Mouse (Mus musculus) kidney, embryonic 16.5 days (tissue): ENCODE measurements around the gene Ifih1. TPM values are rescaled to one million over a fixed set of nuclear protein-coding genes. Genes with fewer than 3 reads are reported as not detected.
A peak's percentile ranks its signal among the peaks of the same experiment; 100 is the strongest.

ENCODE experiments used
- ATAC-seq: fragments of 200-750 bp; cut with Nextera tagmentation; 2 replicates; pipeline ENCODE4 v1.8.0; 2017; ENCODE audit warnings: moderate TSS enrichment; ENCODE audit not compliant: low FRiP score, low TSS enrichment
- H3K27ac ChIP-seq: fragments of 300-500 bp; sonication (generic); 2 replicates; pipeline ENCODE4 v1.5.1; 2014; ENCODE audit warnings: low read length
- H3K27me3 ChIP-seq: fragments of 300-500 bp; sonication (generic); 2 replicates; pipeline ENCODE4 v1.6.1; 2014; ENCODE audit warnings: low read length, control low read depth, mixed read lengths; ENCODE audit not compliant: insufficient read depth
- H3K36me3 ChIP-seq: fragments of 300-500 bp; sonication (generic); 2 replicates; pipeline ENCODE4 v1.6.1; 2014; ENCODE audit warnings: low read length, control low read depth, mixed read lengths; ENCODE audit not compliant: insufficient read depth
- H3K4me1 ChIP-seq: fragments of 300-500 bp; sonication (generic); 2 replicates; pipeline ENCODE4 v1.6.1; 2014; ENCODE audit warnings: low read length, control low read depth, mixed read lengths; ENCODE audit not compliant: insufficient read depth
- H3K4me2 ChIP-seq: fragments of 300-500 bp; sonication (generic); replicated peaks from 2 replicates; pipeline ENCODE4 v1.6.1; 2014; ENCODE audit warnings: low read depth, low read length
- H3K4me3 ChIP-seq: fragments of 300-500 bp; sonication (generic); 2 replicates; pipeline ENCODE4 v1.5.1; 2014; ENCODE audit warnings: mild to moderate bottlenecking, low read length
- H3K9ac ChIP-seq: fragments of 300-500 bp; sonication (generic); replicated peaks from 2 replicates; pipeline ENCODE4 v1.6.1; 2014; ENCODE audit warnings: low read length
- H3K9me3 ChIP-seq: fragments of 300-500 bp; sonication (generic); 2 replicates; pipeline ENCODE4 v1.6.1; 2016; ENCODE audit warnings: low read length, control low read depth
- WGBS: fragments of 180-500 bp; shearing (Covaris S2); extraction: QIAGEN DNeasy Blood & Tissue Kit; methylation state at CpG from one replicate; pipeline ENCODE4 v1.1.7; 2014; 5-methylcytosine and 5-hydroxymethylcytosine counted together
- polyA plus RNA-seq: library from polyadenylated mRNA; unstranded; fragments of >200 nt; fragmentation: Nextera tagmentation; extraction: Ambion mirVana; gene quantifications from 2 replicates; pipeline ENCODE4 v1.2.1, GENCODE M21; 2015

Gene Ifih1
- 2.4 and 3.6 TPM in 2 replicates for polyA plus RNA-seq

DNA sequence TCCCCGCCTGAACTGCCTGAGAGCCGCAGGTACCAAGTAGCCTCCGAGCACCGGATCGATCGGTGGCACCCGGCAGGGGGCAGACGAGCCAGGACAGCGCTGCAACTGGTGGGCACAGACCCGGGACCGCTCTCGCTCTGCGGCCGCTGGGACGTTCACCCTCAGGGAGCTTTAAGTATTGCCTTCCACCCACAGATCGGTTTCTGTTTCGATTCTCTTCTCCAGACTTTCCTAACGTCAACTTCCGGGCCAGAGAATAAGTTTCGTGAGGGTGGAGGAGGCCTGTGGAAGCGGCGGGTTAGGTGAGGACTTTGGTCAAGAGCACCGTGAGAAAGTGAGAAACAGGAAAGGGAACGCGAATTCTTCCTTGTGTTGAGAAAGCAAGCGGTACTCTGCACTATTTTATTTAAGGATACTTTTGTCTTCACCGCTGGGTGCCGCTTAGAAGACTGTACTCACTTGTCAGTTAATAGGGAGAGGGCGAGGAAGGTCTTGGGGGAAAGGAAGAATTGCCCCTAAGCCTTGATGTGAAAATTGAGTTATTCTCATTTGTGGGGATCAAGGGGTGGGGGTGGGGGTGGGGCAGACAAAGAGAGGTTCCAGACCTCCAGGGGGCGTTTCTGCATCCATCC is at the start of gene Ifih1:
Ifih1 (minus strand) TSS at position 242 of the 632 bp plus-strand sequence.
- ATAC-seq, result peak; percentile 96
- H3K27me3 ChIP-seq, result no peaks in the 10 kb centered on the region
- H3K4me2 ChIP-seq, result peak within 1 kb of the TSS; percentile 56
- peak within 1 kb of the TSS; percentile 66 for H3K4me3 ChIP-seq
- H3K9me3 ChIP-seq, result no peaks in the 10 kb centered on the region
- peak within 1 kb of the TSS; percentile 64 for H3K9ac ChIP-seq
- H3K4me1 ChIP-seq, result 0 out of 2 replicates have a peak, but pooled peaks cover 5% of the 10 kb centered on the region
- under 1% methylated on average over 30 of the region's 30 CpGs for WGBS
- H3K27ac ChIP-seq, result peak within 1 kb of the TSS; percentile 71
- no peaks in the 10 kb centered on the region for H3K36me3 ChIP-seq

DNA sequence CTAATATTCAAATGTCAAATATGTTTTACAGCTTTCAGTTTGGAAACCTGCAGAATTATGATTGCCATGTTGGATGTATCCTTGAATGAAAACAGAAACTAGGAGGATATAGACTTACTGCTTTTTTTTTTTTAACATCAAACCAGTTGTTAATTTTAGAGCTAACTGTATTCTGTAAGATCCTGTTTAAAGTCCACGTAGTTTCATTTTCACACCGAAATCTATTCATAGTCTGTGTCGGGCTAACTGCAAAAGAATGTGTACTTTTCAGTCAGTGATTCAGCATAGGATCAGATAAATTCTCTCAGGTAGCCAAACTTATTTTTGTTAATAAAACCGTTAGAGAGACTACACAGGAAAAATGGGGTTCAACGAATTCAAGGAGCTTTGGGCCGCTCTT is 39.9 kb upstream of the Ifih1 start:
- H3K4me2 ChIP-seq, result no peak overlapping the region
- H3K27ac ChIP-seq, result no peak overlapping the region
- H3K4me3 ChIP-seq, result no peak overlapping the region
- WGBS, result 88% methylated on average over 6 of the region's 6 CpGs
- H3K27me3 ChIP-seq, result no peaks in the 10 kb centered on the region
- no peaks in the 10 kb centered on the region for H3K36me3 ChIP-seq
- ATAC-seq, result no peak
- no peak overlapping the region for H3K9ac ChIP-seq
- H3K9me3 ChIP-seq, result no peaks in the 10 kb centered on the region
- H3K4me1 ChIP-seq, result no peaks in the 10 kb centered on the region

DNA sequence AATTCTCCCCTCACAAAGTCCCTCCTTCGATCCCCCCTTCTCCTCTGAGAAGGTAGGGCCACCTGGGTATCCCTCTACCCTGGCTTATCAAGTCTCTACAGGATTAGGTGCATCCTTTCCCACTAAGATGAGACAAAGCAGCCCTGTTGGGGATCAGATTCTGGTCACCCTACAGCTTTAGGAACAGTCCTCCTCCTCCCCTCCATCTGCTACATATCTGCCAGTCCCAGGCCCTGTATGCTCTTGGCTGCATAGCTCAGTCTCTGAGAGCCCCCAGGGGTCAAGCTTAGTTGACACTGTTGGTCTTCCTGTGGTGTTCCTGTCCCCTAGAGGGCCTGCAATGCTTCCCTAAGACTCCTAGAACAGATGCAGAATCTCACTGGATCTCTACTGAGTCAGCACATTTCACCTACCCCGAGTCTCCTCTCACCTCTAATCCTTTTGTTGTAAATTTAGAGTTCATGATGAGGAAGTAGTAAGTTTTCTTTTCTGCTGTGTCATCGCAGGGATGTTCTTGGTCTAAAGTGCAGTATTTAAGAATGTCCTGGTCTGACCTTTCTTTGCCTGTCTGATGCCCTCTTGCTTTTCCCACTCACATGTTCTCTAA is 39.0 kb upstream of the Ifih1 start:
- no peaks in the 10 kb centered on the region for H3K36me3 ChIP-seq
- no peak for ATAC-seq

DNA sequence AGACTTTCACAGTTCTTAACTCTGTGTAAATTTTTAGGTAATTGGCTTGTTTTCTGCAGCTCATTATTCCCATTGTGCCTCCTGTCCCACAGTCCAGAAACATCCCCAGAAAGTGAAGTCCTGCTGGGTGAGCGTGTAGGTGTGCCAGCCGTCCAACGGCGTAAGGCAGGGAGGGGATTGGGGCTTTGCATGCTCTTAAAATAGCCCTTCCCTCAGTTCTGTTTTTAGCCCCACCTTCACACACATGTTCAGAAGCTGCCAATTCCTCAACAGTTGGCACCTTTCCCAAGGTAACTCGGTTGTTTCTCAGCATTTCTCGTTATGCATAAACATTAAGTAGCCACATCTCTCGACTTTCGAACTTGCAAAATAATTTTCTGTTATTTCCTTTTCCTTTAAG is 35.6 kb upstream of the Ifih1 start:
- Histone ChIP-seq H3K27ac (no peak overlapping the region), H3K4me1 (no peaks in the 10 kb centered on the region), H3K4me2 (no peak overlapping the region), H3K4me3 (no peak overlapping the region), H3K9me3 (no peaks in the 10 kb centered on the region), H3K9ac (no peak overlapping the region), H3K36me3 (no peaks in the 10 kb centered on the region), H3K27me3 (no peaks in the 10 kb centered on the region)
- 77% methylated on average over 8 of the region's 8 CpGs for WGBS
- ATAC-seq, result no peak

More for the DNA sequence above, 39.0 kb upstream of the Ifih1 start:
- Histone ChIP-seq H3K4me2 (no peak overlapping the region), H3K27ac (no peak overlapping the region), H3K9me3 (no peaks in the 10 kb centered on the region), H3K27me3 (no peaks in the 10 kb centered on the region), H3K9ac (no peak overlapping the region), H3K4me1 (no peaks in the 10 kb centered on the region), H3K4me3 (no peak overlapping the region)
- 35% methylated on average over 3 of the region's 3 CpGs for WGBS

DNA sequence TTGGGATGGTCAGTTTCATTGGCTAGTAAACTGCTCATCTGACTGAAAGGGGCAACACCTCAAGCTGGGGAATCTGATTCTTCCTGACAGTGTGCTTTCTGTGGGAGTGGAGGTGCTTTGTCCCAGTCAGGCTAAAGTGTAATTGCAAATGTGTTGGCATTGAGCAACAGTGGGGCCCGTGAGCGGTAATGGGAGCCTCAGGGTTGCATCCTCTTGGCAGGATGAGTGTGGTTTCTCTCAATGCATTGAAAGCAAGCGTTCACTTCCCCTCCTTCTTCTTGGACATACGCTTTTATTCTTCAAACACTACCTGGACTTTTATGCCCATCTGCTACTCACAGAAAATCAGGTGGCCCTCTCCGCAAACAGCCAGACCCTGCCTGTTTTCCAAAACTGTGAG is 26.7 kb upstream of the Ifih1 start:
- WGBS, result 93% methylated on average over 5 of the region's 5 CpGs
- Histone ChIP-seq H3K27me3 (no peaks in the 10 kb centered on the region), H3K9ac (no peak overlapping the region), H3K4me2 (no peak overlapping the region), H3K36me3 (no peaks in the 10 kb centered on the region), H3K27ac (no peak overlapping the region), H3K4me1 (no peaks in the 10 kb centered on the region), H3K9me3 (no peaks in the 10 kb centered on the region), H3K4me3 (no peak overlapping the region)
- ATAC-seq, result no peak

DNA sequence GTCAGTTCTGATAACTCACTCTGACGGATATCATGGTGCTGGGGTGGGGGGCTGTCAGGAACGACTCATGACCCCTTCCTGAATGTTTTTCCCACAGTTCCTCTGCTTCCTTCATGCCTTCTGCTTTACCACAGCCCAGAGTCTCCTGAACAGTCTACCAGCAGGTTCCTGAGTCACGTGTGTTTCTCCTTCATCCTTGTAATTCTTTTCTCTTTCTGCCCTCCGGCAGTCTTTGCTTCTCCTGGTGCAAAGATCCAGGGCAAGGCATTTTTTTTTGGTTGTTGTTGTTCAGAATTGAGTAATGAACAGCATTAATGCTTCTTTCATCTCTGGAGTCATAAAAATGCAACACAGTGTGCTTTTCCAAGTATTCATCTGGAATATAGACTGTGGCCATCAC is 24.7 kb upstream of the Ifih1 start:
- H3K36me3 ChIP-seq, result no peaks in the 10 kb centered on the region
- ATAC-seq, result no peak
- 72% methylated on average over 4 of the region's 4 CpGs for WGBS
- H3K27me3 ChIP-seq, result no peaks in the 10 kb centered on the region
- no peak overlapping the region for H3K9ac ChIP-seq
- no peaks in the 10 kb centered on the region for H3K4me1 ChIP-seq
- H3K4me2 ChIP-seq, result no peak overlapping the region
- no peak overlapping the region for H3K27ac ChIP-seq
- no peaks in the 10 kb centered on the region for H3K9me3 ChIP-seq
- H3K4me3 ChIP-seq, result no peak overlapping the region

DNA sequence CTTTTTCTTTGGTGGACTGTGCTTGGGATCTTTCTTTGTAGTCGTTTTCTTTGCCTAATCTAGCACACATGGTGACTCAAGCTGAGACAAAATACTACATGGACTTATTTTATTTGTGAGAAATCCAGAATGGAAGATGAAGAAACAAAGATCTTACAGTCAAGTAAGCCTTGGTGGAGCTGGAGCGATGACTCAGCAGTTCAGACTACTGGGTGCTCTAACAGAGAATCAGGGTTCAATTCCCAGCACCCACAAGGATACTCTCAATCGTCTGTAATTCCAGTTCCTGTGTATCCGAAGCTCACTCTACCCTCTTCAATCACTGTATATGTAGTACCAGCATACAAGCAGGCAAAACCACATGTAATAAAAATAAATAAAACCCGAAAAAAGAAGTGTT is 24.2 kb upstream of the Ifih1 start:
- Histone ChIP-seq H3K4me3 (no peak overlapping the region), H3K36me3 (no peaks in the 10 kb centered on the region), H3K4me1 (no peaks in the 10 kb centered on the region), H3K27me3 (no peaks in the 10 kb centered on the region), H3K9me3 (no peaks in the 10 kb centered on the region), H3K9ac (no peak overlapping the region), H3K4me2 (no peak overlapping the region), H3K27ac (no peak overlapping the region)
- no peak for ATAC-seq
- WGBS, result 81% methylated on average over 5 of the region's 5 CpGs

DNA sequence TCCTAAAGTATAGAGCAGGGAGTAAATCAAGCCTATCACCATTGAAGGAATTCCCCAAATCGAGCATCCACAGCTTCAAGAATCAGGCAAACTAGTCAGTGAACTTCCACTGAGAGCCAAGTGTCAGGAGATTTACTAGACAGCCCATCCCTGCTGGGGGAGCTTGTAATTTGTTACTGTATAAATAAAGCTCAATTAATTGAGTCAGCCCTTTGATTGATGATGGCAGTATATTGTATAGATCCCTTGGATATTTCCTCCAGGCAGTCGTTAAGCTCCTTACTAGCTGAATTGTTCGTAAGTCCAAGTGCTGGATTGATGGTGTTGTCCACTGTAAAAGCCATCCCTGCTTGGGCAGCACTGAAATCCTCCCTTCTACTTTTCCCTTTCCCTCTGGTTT is 23.8 kb upstream of the Ifih1 start:
- Histone ChIP-seq H3K27ac (no peak overlapping the region), H3K9me3 (no peaks in the 10 kb centered on the region), H3K36me3 (no peaks in the 10 kb centered on the region), H3K27me3 (no peaks in the 10 kb centered on the region), H3K4me2 (no peak overlapping the region), H3K4me3 (no peak overlapping the region), H3K4me1 (no peaks in the 10 kb centered on the region), H3K9ac (no peak overlapping the region)
- ATAC-seq, result peak; percentile 39; the same call in 1 of the 2 replicates
- 34% methylated on average over 3 of the region's 3 CpGs for WGBS

DNA sequence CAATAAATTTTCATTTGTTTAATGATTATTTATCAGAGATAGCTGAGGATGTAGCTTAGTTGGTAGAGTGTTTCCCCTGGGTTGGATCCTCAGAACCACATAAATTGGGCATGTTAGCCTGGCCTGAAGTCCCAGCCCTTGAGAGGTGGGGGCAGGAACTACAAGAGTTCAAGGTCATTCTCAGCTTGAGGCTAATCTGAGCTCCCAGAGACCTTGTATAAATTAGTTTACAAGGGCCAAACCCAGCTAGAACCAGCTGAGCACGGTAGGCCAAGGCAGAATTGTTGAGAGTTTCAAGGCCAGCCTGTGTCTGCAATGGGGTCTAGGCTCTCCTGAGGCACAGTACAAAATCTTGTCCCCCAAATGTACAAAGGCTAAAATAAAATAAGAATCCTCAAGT is 19.5 kb upstream of the Ifih1 start:
- no peak for ATAC-seq
- H3K9ac ChIP-seq, result no peak overlapping the region
- no peaks in the 10 kb centered on the region for H3K9me3 ChIP-seq
- H3K27me3 ChIP-seq, result no peaks in the 10 kb centered on the region
- H3K4me2 ChIP-seq, result no peak overlapping the region
- H3K27ac ChIP-seq, result no peak overlapping the region
- H3K4me1 ChIP-seq, result peaks cover 3% of the 10 kb centered on the region; the same call in 1 of the 2 replicates
- no peak overlapping the region for H3K4me3 ChIP-seq
- 21% methylated on average over 1 of the region's 1 CpGs for WGBS
- H3K36me3 ChIP-seq, result no peaks in the 10 kb centered on the region

DNA sequence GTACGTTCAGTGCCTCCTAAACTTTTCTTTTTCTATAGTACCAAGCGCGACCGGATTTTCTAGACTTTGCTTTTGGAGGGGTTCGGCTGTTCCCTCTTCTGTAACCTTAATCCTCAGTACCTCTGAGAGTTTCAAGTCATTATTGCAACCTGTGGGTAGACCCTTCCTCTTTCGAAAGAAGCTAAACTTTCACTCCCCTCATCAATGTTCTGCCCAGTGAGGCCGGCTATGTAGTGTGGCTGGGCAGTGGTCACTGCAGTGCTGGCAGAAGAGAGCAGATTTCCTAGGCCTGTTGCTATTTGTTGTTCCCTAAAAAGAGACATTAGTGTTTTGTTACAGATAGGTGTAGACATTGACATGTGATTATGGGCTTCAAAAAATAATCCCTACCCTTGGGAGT is 18.8 kb upstream of the Ifih1 start:
- ATAC-seq, result no peak
- no peak overlapping the region for H3K27ac ChIP-seq
- WGBS, result 66% methylated on average over 7 of the region's 7 CpGs
- H3K27me3 ChIP-seq, result no peaks in the 10 kb centered on the region
- no peaks in the 10 kb centered on the region for H3K9me3 ChIP-seq
- H3K9ac ChIP-seq, result 0 out of 2 replicates have a peak overlapping the region, but pooled peaks have one; percentile 7
- H3K36me3 ChIP-seq, result no peaks in the 10 kb centered on the region
- peaks cover 3% of the 10 kb centered on the region; the same call in 1 of the 2 replicates for H3K4me1 ChIP-seq
- H3K4me3 ChIP-seq, result peak overlapping the region; percentile 64
- peak overlapping the region; percentile 88 for H3K4me2 ChIP-seq
